Mouse (Mus musculus): Measurements from ENCODE around the gene Chadl. TPM values are rescaled to one million over a fixed set of nuclear protein-coding genes. Genes with fewer than 3 reads are reported as not detected.

Chadl gene
- polyA plus RNA-seq, 1 experiment = 4.6 TPM

DNA sequence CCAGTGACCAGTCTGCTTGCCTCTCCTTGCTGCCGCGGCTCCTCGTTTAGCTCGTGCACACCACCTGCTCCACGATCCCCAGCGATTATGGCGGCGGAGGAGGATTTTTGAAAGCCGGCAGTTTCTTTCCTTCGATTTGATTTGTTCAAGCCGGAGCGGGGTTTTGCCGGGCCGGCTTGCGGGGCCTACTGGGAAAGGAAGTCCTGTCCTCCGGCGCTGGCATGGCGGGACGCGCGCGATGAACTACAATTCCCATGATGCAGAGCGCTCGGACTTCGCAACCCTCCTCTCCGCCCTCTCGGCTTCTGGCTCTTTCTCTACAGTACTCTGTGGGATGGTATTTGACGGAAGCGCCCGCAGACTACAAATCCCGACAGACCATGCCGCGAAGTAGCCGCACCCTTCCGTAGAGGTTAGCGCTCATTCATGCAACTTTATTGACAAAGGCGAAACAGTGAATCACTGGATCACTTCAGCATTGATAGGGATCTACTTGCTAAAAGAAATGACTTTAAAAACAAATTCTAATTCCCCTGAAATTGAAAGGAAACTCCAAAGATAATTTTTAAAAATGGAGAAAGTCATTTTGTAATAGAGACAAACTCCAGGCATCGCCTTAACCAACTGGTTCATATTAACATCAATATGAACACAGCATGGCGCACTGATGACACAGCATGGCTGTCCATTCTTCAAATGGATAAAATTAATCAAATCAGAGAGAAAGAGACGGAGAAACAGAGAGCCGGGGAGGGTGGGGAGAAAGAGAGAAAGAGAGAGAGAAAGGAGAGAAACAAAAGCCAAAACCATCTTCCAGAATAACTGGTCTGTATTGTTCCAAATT is 32.9 kb upstream of the Chadl start:
- Histone ChIP-seq H3K4me3 (ENCODE audit: control insufficient read depth, low read depth, low read length) (peak overlapping the region; percentile 96), H3K27me3 (ENCODE audit: control insufficient read depth, insufficient read depth, low read length) (no peaks in the 10 kb centered on the region), H3K27ac (ENCODE audit: control insufficient read depth, insufficient read depth, low read depth, low read length) (peak overlapping the region; percentile 94), H3K36me3 (ENCODE audit: control insufficient read depth, insufficient read depth, low read length) (no peaks in the 10 kb centered on the region; the same call in 1 of the 2 replicates), H3K4me1 (ENCODE audit: control insufficient read depth, insufficient read depth, low read length) (no peaks in the 10 kb centered on the region)
- TF ChIP-seq POLR2A (IDR thresholded peaks at IDR 0.05; ENCODE audit: control insufficient read depth, low read depth, low read length) (peak; percentile 61), CTCF (IDR thresholded peaks at IDR 0.05; ENCODE audit: control insufficient read depth, insufficient read depth, insufficient replicate concordance, low read depth, low read length) (no peak)

DNA sequence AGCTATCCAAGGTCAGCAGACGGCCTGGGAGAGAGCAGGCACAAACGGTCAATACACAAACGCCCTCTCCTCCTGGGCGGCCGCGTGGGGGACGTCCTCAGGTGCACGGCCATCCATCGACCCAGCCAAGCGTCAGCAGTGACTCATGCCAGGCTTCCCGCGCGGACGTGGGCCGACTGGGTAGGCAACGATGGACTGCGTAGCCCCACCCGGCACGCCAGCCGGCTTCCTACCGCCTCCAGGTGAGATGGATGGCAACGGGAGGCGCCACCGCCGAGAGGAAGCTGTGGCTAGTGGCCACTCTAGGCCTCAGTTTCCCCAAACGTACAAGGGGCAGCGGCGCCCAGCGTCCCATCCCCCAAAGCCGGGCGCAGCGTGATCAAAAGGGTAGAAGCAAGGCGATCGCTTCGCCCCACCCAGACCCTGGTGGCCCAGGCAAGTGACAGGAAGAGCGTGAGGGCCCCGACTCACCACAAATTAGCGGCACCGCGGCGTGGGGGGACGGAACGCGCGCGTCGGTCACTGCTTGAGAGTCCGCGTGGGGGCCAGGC is 32.2 kb upstream of the Chadl start:
- Histone ChIP-seq H3K4me1 (ENCODE audit: control insufficient read depth, insufficient read depth, low read length) (no peaks in the 10 kb centered on the region), H3K4me3 (ENCODE audit: control insufficient read depth, low read depth, low read length) (peak overlapping the region; percentile 96), H3K27ac (ENCODE audit: control insufficient read depth, insufficient read depth, low read depth, low read length) (peak overlapping the region; percentile 94), H3K36me3 (ENCODE audit: control insufficient read depth, insufficient read depth, low read length) (no peaks in the 10 kb centered on the region; the same call in 1 of the 2 replicates), H3K27me3 (ENCODE audit: control insufficient read depth, insufficient read depth, low read length) (no peaks in the 10 kb centered on the region)
- TF ChIP-seq POLR2A (IDR thresholded peaks at IDR 0.05; ENCODE audit: control insufficient read depth, low read depth, low read length) (peak; percentile 36; the same call in 1 of the 2 replicates), CTCF (IDR thresholded peaks at IDR 0.05; ENCODE audit: control insufficient read depth, insufficient read depth, insufficient replicate concordance, low read depth, low read length) (no peak)

- Histone ChIP-seq H3K27me3 (ENCODE audit: control insufficient read depth, insufficient read depth, low read length) (no peaks in the 10 kb centered on the region), H3K4me1 (ENCODE audit: control insufficient read depth, insufficient read depth, low read length) (no peaks in the 10 kb centered on the region), H3K4me3 (ENCODE audit: control insufficient read depth, low read depth, low read length) (peak overlapping the region; percentile 77), H3K36me3 (ENCODE audit: control insufficient read depth, insufficient read depth, low read length) (peaks cover 2% of the 10 kb centered on the region), H3K27ac (ENCODE audit: control insufficient read depth, insufficient read depth, low read depth, low read length) (peak overlapping the region; percentile 66)
- TF ChIP-seq POLR2A (IDR thresholded peaks at IDR 0.05; ENCODE audit: control insufficient read depth, low read depth, low read length) (peak; percentile 58; the same call in 1 of the 2 replicates), CTCF (IDR thresholded peaks at IDR 0.05; ENCODE audit: control insufficient read depth, insufficient read depth, insufficient replicate concordance, low read depth, low read length) (no peak)
Observed at GRCm38 (mm10) chr15:81725965-81726364, 28.9 kb upstream of the Chadl start.

- H3K4me1 ChIP-seq (ENCODE audit: control insufficient read depth, insufficient read depth, low read length) = peaks cover under 1% of the 10 kb centered on the region; the same call in 1 of the 2 replicates
- H3K36me3 ChIP-seq (ENCODE audit: control insufficient read depth, insufficient read depth, low read length) = peaks cover 2% of the 10 kb centered on the region
- no peaks in the 10 kb centered on the region for H3K27me3 ChIP-seq (ENCODE audit: control insufficient read depth, insufficient read depth, low read length)
- H3K27ac ChIP-seq (ENCODE audit: control insufficient read depth, insufficient read depth, low read depth, low read length) = no peak overlapping the region
- H3K4me3 ChIP-seq (ENCODE audit: control insufficient read depth, low read depth, low read length) = peak overlapping the region; percentile 89
- no peak for TF ChIP-seq POLR2A (IDR thresholded peaks at IDR 0.05; ENCODE audit: control insufficient read depth, low read depth, low read length)
- no peak for TF ChIP-seq CTCF (IDR thresholded peaks at IDR 0.05; ENCODE audit: control insufficient read depth, insufficient read depth, insufficient replicate concordance, low read depth, low read length)
Observed at GRCm38 (mm10) chr15:81723653-81724052, 26.6 kb upstream of the Chadl start.

GRCm38 (mm10) chr15:81722361-81722760 is 25.3 kb upstream of the Chadl start:
- peaks cover 3% of the 10 kb centered on the region for H3K4me1 ChIP-seq (ENCODE audit: control insufficient read depth, insufficient read depth, low read length)
- no peak for TF ChIP-seq POLR2A (IDR thresholded peaks at IDR 0.05; ENCODE audit: control insufficient read depth, low read depth, low read length)
- no peak for TF ChIP-seq CTCF (IDR thresholded peaks at IDR 0.05; ENCODE audit: control insufficient read depth, insufficient read depth, insufficient replicate concordance, low read depth, low read length)
- no peaks in the 10 kb centered on the region for H3K27me3 ChIP-seq (ENCODE audit: control insufficient read depth, insufficient read depth, low read length)
- peak overlapping the region; percentile 5 for H3K4me3 ChIP-seq (ENCODE audit: control insufficient read depth, low read depth, low read length)
- no peak overlapping the region for H3K27ac ChIP-seq (ENCODE audit: control insufficient read depth, insufficient read depth, low read depth, low read length)
- peaks cover 2% of the 10 kb centered on the region for H3K36me3 ChIP-seq (ENCODE audit: control insufficient read depth, insufficient read depth, low read length)

GRCm38 (mm10) chr15:81719139-81719531 is 22.0 kb upstream of the Chadl start:
- H3K27ac ChIP-seq (ENCODE audit: control insufficient read depth, insufficient read depth, low read depth, low read length) = no peak overlapping the region
- TF ChIP-seq CTCF (IDR thresholded peaks at IDR 0.05; ENCODE audit: control insufficient read depth, insufficient read depth, insufficient replicate concordance, low read depth, low read length) = no peak
- TF ChIP-seq POLR2A (IDR thresholded peaks at IDR 0.05; ENCODE audit: control insufficient read depth, low read depth, low read length) = no peak
- peaks cover 3% of the 10 kb centered on the region for H3K4me1 ChIP-seq (ENCODE audit: control insufficient read depth, insufficient read depth, low read length)
- H3K27me3 ChIP-seq (ENCODE audit: control insufficient read depth, insufficient read depth, low read length) = no peaks in the 10 kb centered on the region
- peak overlapping the region; percentile 82 for H3K4me3 ChIP-seq (ENCODE audit: control insufficient read depth, low read depth, low read length)
- H3K36me3 ChIP-seq (ENCODE audit: control insufficient read depth, insufficient read depth, low read length) = peaks cover 2% of the 10 kb centered on the region; the same call in 1 of the 2 replicates
